Mouse (Mus musculus) bone marrow, adult 2 months (tissue): ENCODE data around the gene Mtch2. TPM values are rescaled to one million over a fixed set of nuclear protein-coding genes. Genes with fewer than 3 reads are reported as not detected.

ENCODE experiments used
- H3K27ac ChIP-seq: fragments of 200-500 bp; 2 replicates; pipeline ENCODE4 v1.5.1; 2012; ENCODE audit warnings: low read depth, mild to moderate bottlenecking, control low read depth, inconsistent platforms, low read length; ENCODE audit not compliant: control insufficient read depth, poor library complexity, insufficient read depth
- H3K4me1 ChIP-seq: fragments of 200-500 bp; 2 replicates; pipeline ENCODE4 v1.6.1; 2011; ENCODE audit warnings: low read length; ENCODE audit not compliant: control insufficient read depth, insufficient read depth
- H3K4me3 ChIP-seq: fragments of 200-500 bp; replicated peaks from 2 replicates; pipeline ENCODE3; 2011; ENCODE audit warnings: mild to moderate bottlenecking, low read depth, low read length, control low read depth; ENCODE audit not compliant: control insufficient read depth
- CTCF ChIP-seq: fragments of 200-500 bp; IDR thresholded peaks from 2 replicates; pipeline ENCODE4 v1.5.1; 2011; ENCODE audit warnings: low read length, control low read depth; ENCODE audit not compliant: control insufficient read depth, insufficient read depth
- POLR2A ChIP-seq: fragments of 200-500 bp; IDR thresholded peaks from 2 replicates; pipeline ENCODE4 v1.6.1; 2011; ENCODE audit warnings: low read depth, mild to moderate bottlenecking, control low read depth, low read length, borderline replicate concordance; ENCODE audit not compliant: control insufficient read depth
- WGBS: fragments of 180-500 bp; shearing (Covaris S2); methylation state at CpG from one replicate; pipeline ENCODE4 v1.1.7; 2018; 5-methylcytosine and 5-hydroxymethylcytosine counted together
- polyA plus RNA-seq: library from polyadenylated mRNA; stranded (reverse); fragments of >200 nt; gene quantifications from 2 replicates; pipeline ENCODE4 v1.2.4, GENCODE M21; 2011; ENCODE audit warnings: low replicate concordance; ENCODE audit not compliant: missing spikeins, insufficient read depth, insufficient read length

Mtch2 gene
- polyA plus RNA-seq, 1 experiment: 113 TPM

GRCm38 (mm10) chr2:90846171-90846570, 784 bp upstream of the Mtch2 start:
- Histone ChIP-seq H3K27ac (no peak overlapping the region), H3K4me1 (no peaks in the 10 kb centered on the region), H3K4me3 (no peak overlapping the region)
- TF ChIP-seq POLR2A (no peak), CTCF (no peak)
- 73% methylated on average over 6 of the region's 6 CpGs for WGBS

GRCm38 (mm10) chr2:90846597-90846954, 379 bp upstream of the Mtch2 start:
- TF ChIP-seq POLR2A (no peak), CTCF (no peak)
- H3K4me3 ChIP-seq: peak overlapping the region; percentile 67
- 5% methylated on average over 8 of the region's 8 CpGs for WGBS
- H3K4me1 ChIP-seq: no peaks in the 10 kb centered on the region
- H3K27ac ChIP-seq: no peak overlapping the region

GRCm38 (mm10) chr2:90847681-90848050, 711 bp downstream of the Mtch2 start:
- H3K27ac ChIP-seq: peak overlapping the region; percentile 74
- no peaks in the 10 kb centered on the region for H3K4me1 ChIP-seq
- peak overlapping the region; percentile 96 for H3K4me3 ChIP-seq
- no peak for TF ChIP-seq POLR2A
- TF ChIP-seq CTCF: no peak
- WGBS: under 1% methylated on average over 13 of the region's 13 CpGs

DNA sequence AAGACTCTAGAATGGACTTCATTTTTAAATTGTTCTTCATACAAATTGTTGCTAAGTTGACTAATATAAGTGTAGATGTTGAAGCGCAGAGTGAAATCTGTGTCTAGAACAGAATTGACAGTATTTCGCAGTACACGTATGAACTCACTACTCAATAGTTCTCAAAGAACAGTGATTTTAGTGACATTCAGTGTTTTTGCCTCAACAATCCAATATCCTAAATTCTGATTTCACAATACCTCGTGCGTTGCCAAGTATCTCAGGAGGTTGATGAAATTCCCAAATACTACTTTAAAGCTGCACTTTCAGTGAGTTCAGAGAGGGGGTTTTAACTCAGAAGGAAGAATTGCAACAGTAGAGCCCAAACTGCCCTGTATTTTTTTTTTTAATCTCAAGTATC, 1.4 kb downstream of the Mtch2 start:
- H3K4me3 ChIP-seq: no peak overlapping the region
- no peak overlapping the region for H3K27ac ChIP-seq
- no peaks in the 10 kb centered on the region for H3K4me1 ChIP-seq
- WGBS: 77% methylated on average over 5 of the region's 5 CpGs
- TF ChIP-seq POLR2A: no peak
- TF ChIP-seq CTCF: no peak

DNA sequence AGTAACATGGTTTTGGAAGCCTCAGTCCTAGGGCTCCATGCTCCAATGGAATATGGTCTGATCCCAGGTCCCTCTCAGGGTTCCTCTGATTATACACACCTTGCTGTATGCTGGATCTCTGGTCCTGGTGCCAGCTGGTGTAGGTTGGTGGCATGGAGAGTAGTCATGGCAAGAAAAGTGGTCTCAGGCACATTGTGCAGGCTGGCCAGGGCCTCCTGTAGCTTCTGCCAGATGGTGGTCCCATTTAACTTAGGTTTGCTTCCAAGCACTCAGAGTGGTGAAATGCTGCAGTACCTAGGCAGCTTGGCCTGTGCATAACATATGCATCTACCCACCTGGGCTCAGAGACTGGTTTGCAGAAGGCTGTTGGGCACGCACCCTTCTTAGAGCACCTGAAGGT, 3.4 kb downstream of the Mtch2 start:
- no peak overlapping the region for H3K4me3 ChIP-seq
- WGBS: 88% methylated on average over 1 of the region's 1 CpGs
- TF ChIP-seq CTCF: no peak
- no peak for TF ChIP-seq POLR2A
- no peak overlapping the region for H3K27ac ChIP-seq
- H3K4me1 ChIP-seq: no peaks in the 10 kb centered on the region

DNA sequence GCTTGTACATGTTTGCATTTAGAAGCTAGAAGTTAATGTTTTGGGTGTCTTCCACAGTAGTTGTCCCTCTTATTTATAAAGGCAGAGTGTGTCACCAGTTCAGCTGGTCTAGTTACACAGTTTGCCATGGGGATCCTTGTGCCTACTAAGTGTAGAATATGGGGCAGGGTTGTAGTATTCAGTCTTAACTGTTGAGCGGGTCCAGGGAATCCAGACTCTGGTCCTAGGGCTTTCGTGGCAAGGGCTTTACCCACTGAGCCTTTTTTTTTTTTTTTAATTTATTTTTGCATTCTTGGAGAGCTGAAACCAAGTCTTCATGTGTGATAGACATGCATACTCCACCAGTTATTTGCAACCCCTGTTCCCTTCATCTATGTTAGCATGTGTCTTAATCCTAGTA, 14.5 kb downstream of the Mtch2 start:
- H3K27ac ChIP-seq: no peak overlapping the region
- no peak overlapping the region for H3K4me3 ChIP-seq
- no peaks in the 10 kb centered on the region for H3K4me1 ChIP-seq
- 95% methylated on average over 2 of the region's 2 CpGs for WGBS
- TF ChIP-seq CTCF: no peak
- no peak for TF ChIP-seq POLR2A

DNA sequence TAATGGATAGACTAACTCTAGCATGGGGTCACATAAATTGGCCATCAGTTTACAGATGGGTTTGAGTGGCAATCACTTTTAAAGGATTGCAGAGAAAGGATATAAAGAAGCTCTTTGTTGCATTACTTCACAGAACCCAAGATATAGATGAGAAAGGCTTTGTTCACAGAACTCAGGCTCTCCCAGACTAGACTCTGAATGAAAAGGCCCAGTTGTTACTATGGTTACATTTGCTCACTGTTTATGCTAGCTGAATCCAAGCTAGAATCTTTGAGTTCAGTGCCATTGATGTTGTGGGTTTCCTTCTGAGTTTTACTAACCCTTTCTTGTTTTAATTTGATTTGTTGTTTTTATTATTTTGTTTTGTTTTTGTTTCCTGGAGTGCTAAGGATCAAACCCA, 17.2 kb downstream of the Mtch2 start:
- Histone ChIP-seq H3K4me3 (no peak overlapping the region), H3K27ac (no peak overlapping the region), H3K4me1 (no peaks in the 10 kb centered on the region)
- TF ChIP-seq POLR2A: no peak
- no peak for TF ChIP-seq CTCF

GRCm38 (mm10) chr2:90866524-90866923, 19.6 kb downstream of the Mtch2 start:
- Histone ChIP-seq H3K4me3 (no peak overlapping the region), H3K27ac (no peak overlapping the region), H3K4me1 (no peaks in the 10 kb centered on the region; the same call in 1 of the 2 replicates)
- 27% methylated on average over 3 of the region's 3 CpGs for WGBS
- no peak for TF ChIP-seq POLR2A
- peak; percentile 96 for TF ChIP-seq CTCF

DNA sequence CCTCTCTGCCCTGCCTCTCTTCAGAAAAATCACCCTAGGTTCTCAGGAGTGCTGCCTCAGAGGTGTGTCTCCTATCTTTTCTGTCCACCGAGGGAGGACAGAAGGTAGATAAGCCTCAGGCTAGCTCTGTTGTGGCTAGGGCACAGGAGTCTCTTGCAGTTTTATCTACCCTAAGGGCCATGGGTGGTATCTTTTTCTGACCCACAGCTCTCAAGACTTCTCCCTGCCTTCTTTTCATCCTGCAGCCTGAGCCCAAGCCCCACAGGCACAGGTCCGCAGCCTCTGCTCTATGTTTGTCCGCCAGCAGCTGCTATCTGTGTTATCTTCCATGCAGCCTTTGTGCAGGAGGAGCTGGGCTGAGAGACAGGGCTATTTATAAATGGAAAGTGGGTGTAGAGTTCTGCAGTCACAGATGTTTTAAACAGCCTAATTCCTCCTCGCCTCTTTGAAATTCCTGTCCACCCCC, 23.2 kb downstream of the Mtch2 start:
- Histone ChIP-seq H3K4me3 (no peak overlapping the region), H3K4me1 (no peaks in the 10 kb centered on the region; the same call in 1 of the 2 replicates), H3K27ac (peak overlapping the region; percentile 56)
- TF ChIP-seq CTCF: no peak
- TF ChIP-seq POLR2A: no peak
- WGBS: 43% methylated on average over 4 of the region's 4 CpGs
